Mouse (Mus musculus) layer of hippocampus, adult 9-11 months (tissue): Measurements from ENCODE around the gene Khsrp.

Experiments used
- DNase-seq: peaks from one replicate; pipeline ENCODE4 v3.0.0; 2022

Khsrp gene

DNA sequence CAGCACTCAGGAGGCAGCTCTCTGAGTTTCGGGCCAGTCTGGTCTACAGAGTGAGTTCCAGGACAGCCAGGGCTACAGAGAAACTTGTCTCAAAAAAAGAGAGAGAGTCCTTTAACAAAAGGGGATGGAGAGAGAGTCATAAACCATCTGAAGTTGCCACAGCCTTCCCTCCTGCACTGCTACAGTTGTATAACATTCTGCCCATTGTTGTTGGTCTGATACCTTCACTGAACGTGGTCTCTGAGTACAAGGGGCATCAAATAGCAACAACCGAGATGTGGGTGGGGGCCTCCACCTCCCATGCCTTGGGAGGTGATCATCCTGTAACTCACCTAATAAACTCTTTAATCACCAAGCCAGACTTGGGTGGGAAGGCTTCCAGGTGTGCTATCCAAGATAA lies 45.7 kb downstream of the Khsrp start:
- DNase-seq: no peak

DNA sequence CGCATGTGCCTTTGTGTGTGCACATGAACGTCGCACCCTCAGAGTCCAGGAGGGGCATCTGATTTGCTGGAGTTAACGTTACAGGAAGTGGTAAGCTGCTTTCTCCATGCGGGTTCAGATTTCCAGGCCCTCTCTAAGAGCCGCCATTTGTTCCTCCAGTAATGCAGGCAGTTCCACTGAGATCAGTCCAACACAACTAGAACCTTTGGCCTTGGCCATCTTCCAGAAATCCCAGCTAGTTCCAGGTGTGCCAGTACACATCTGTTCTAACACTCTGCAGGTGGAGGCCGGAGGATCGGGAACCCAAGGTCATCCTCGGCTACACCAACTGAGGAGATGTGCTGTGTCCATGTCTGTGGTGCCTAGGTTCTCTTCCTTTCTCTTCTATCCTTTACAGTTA lies 46.4 kb downstream of the Khsrp start:
- no peak for DNase-seq

DNA sequence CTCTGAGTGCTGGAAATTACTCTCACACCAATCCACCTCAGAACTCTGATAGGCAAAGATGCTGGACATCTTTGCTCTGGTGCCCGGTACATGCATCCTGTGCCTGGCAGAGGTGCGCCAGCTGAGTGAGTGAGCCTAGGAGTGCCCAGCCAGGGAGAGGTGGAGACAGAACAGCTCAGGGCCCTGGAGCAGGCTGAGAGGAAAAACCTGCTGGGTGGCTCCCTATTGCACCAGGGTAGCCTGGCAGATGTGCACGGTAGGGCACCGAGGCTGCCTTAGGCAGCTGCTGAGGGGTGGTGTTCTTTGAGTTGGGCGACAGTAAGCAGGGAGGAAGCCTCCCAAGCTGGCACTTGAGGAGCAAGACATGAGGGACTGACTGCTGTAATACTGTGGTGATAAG lies 49.3 kb downstream of the Khsrp start, which contains the start of gene Acer1:
Gene Acer1, minus strand, starts transcription at position 114 of the 400 bp plus-strand sequence.
- DNase-seq: no peak

DNA sequence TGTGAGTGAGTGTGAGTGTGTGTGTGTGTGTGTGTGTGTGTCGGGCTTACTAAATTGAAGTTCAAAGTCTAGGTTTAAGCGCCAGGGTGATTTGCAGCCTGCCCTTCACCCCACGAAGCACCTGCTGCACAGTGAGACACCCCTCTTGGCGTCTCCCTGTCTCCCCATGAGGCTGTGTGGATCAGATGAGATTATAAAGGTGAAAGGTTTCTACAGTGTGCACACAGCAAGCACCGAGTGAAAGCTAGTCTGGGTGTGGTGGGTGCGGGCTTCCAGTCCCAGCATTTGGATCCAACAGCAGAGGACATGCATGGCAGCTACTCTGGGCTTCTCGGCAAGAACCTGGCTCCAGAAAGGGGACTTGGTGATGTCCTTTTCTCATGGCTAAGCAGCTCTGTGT lies 50.3 kb downstream of the Khsrp start:
- no peak for DNase-seq

DNA sequence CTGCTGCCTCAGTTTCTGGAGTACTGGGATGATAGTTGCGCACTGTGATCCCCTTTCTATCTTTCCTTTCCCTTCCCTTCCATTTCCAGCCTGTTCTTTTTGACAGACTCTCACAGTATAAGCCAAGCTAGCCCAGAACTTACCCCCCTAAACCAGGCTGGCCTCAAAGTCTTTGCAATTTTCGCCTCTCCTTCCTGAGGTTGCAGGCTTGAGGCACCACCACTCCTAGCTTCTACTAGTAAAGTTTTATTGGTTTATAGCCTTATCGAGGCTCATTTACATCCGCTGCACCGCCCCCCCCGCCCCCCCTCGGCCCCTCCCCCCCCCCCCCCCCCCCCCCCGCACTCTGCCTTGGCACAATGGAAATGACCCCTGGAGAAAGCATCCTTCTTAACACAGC lies 51.8 kb downstream of the Khsrp start:
- no peak for DNase-seq

DNA sequence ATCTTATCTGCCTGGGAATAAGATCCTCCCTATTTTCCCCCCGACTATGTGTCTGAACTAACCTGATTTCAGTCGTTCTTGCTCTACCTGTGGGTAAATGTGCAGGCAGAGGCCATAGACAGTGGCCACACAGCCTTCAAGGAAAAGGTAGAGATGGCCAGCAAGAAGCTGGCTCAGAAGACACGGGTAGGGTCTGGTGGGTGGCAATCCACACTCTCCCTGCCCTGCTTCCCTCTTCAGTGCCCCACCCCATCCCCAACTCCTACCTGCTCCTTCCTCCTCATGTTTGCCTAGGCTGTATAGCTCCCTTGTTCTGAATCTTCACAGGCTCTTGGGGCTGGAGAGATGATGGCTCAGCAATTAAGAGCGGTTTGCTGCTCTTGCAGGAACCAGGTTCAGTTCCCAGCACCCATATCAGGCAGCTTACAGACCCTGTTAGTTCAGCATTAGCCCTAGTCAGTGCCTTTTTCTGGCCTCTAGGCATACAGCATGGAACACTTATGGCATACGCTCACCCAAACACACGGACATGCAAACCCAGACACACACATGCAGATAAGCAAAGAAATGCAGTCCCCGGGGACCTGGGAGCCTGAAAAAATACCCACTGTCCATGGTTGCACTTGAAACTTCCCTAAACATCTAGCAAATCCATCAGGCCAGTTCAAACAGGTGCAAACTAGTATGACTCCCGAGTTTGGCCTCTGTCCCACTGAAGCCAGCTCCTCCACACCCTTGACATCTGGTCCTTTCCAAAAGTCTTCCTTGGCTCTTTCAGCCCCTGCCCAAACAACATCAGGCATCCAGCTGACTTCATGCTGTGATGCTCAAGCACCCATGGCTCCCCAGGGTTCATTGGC lies 54.6 kb downstream of the Khsrp start:
- DNase-seq: no peak

DNA sequence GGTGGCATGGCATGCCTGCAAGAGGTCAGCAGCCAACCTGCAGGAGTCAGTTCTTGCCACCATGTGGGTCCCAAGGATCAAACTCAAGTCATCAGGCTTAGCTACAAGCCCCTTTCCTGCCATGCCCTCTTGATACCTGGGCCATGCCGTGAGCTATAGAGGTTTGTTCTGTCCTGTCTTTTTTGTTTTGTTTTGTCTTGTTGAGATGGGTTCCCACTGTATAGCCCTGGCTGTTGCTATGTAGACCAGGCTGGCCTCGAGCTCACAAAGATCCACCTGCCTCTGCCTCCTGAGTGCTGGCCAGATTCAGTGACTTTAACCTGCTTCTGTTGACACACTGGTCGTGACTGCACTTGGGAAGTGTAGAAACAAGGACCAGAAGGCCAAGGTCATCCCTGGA lies 55.9 kb downstream of the Khsrp start:
- no peak for DNase-seq

DNA sequence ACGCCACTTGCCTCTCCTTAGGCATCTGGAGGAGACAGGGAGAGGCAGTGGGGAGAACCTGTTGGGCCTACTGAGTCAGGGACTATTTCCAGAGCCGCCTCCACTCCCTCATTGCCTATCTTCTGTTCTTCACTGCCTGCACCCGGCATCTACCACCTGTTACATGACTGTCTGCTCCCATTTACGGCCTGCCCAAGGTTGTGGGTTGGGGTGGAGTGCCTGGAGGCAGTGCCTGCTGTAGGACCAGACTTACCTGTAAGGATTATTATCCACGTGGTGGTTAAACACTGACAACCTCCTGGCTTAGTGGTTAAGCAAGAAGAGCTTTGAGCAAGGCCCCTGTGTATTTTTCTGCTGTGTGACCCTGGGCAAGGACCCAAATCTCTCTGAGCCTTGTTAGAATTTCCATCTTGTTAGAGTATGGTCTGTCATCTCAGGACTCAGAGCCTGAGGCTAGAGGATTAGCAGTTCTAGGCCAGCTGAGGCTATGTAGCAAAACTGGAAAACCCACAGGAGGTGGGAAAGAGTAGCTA lies 56.5 kb downstream of the Khsrp start:
- no peak for DNase-seq

DNA sequence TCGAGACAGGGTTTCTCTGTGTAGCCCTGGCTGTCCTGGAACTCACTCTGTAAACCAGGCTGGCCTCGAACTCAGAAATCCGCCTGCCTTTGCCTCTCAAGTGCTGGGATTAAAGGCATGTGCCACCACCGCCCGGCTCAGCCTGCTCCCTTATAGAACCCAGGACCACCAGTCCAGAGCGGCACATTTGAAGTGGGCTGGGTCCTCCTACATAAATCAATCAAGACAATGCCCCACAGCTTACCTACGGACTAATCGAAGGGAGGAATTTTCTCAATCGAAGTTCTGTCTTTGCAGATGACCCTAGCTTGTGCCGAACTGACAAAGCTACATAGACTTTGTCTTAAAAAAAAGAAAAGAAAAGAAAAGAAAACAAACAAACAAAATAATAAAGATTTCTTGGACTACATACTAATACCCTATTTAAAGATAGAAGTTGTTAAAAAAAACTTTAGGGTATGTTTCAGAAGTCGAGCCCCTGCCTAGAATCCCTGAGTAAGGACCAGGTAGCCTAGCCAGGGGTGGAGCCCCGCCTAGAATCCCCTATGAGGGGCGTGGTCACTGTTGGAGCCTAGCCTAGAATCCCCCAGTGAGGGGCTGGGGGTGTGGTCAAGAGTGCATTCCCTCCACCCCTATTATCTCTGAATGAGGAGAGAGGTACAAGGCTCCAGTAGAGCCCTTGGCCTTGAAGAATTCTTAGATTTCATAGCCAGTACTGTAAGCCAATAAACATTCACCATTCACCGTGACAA lies 57.2 kb downstream of the Khsrp start:
- DNase-seq: no peak
